Comparison of ENCODE assay signal across 12 mouse cellular contexts in genomic region chr5:114572997-114573396, GRCm38 (mm10). TPM values are rescaled to one million over a fixed set of nuclear protein-coding genes. Genes with fewer than 3 reads are reported as not detected.
DNase-seq lines count a peak whose midpoint lies in the region; ATAC-seq and TF ChIP-seq lines count a peak whose summit lies in the region.
"Had no signal": no experiment of that assay in that cellular context is flagged by ENCODE, and none has a peak within 500 bp of the region (broad histone marks: within the 10 kb centered on the region; RNA-seq: fewer than 3 reads in every experiment).

No protein-coding gene starts in this region.

- no peak overlapping the region for H3K27ac ChIP-seq in forebrain, embryonic 11.5 days (ENCODE audit: low read depth, low read length)
- H3K27ac ChIP-seq in intestine, postnatal 0 days (ENCODE audit: low read depth, low read length), result 0 out of 2 replicates have a peak overlapping the region, but pooled peaks have one; percentile 8
- H3K27ac ChIP-seq: limb, embryonic 15.5 days had no signal

- no peaks in the 10 kb centered on the region for H3K36me3 ChIP-seq in forebrain, embryonic 11.5 days (ENCODE audit: control insufficient read depth, insufficient read depth, low read length)
- no peaks in the 10 kb centered on the region for H3K36me3 ChIP-seq in intestine, postnatal 0 days (ENCODE audit: control insufficient read depth, insufficient read depth)
- H3K36me3 ChIP-seq: limb, embryonic 15.5 days had no signal

- no peak for ATAC-seq in forebrain, embryonic 11.5 days (replicated peaks; ENCODE audit: low FRiP score)
- ATAC-seq in intestine, postnatal 0 days, result peak; percentile 19; the same call in 1 of the 2 replicates

- 0 out of 2 replicates have a peak, but pooled peaks cover 2% of the 10 kb centered on the region for H3K27me3 ChIP-seq in forebrain, embryonic 11.5 days (ENCODE audit: control insufficient read depth, insufficient read depth, low read length)
- H3K27me3 ChIP-seq in intestine, postnatal 0 days (replicated peaks; ENCODE audit: control insufficient read depth, insufficient read depth, low read length), result no peaks in the 10 kb centered on the region

- H3K4me3 ChIP-seq in forebrain, embryonic 11.5 days (ENCODE audit: low read depth, low read length), result no peak overlapping the region
- no peak overlapping the region for H3K4me3 ChIP-seq in intestine, postnatal 0 days (ENCODE audit: low read depth, low read length)
- H3K4me3 ChIP-seq: limb, embryonic 15.5 days had no signal

- H3K4me1 ChIP-seq in forebrain, embryonic 11.5 days (replicated peaks; ENCODE audit: control insufficient read depth, insufficient read depth, low read length), result peaks cover 63% of the 10 kb centered on the region
- H3K4me1 ChIP-seq in intestine, postnatal 0 days (replicated peaks; ENCODE audit: control insufficient read depth, insufficient read depth, low read length), result peaks cover 31% of the 10 kb centered on the region; the same call in 1 of the 2 replicates

- no peak for TF ChIP-seq CTCF in intestine, postnatal 0 days (IDR thresholded peaks at IDR 0.05; ENCODE audit: low read depth)

- WGBS in forebrain, embryonic 11.5 days, result 9% methylated on average over 2 of the region's 2 CpGs
- 32% methylated on average over 2 of the region's 2 CpGs for WGBS in intestine, postnatal 0 days

- no peaks in the 10 kb centered on the region for H3K9me3 ChIP-seq in forebrain, embryonic 11.5 days (ENCODE audit: control insufficient read depth, low read length)
- no peaks in the 10 kb centered on the region for H3K9me3 ChIP-seq in intestine, postnatal 0 days (ENCODE audit: control insufficient read depth)
- H3K9me3 ChIP-seq: limb, embryonic 15.5 days had no signal

- peak; percentile 67 for DNase-seq in kidney, adult 11 months
- no peak for DNase-seq in kidney, adult 9 months
- no peak for DNase-seq in forebrain, embryonic 11.5 days (ENCODE audit: low spot score)
- DNase-seq in neural tube, embryonic 10.5 days (ENCODE audit: extremely low spot score, low spot score), result peak; percentile 49
- no peak for DNase-seq in left cerebral cortex, adult 8-10 months (ENCODE audit: low spot score in 2 of 2)
- no peak for DNase-seq in frontal cortex, adult 2 months (ENCODE audit: extremely low spot score in 1 of 2, low spot score in 1 of 2)
- DNase-seq in lung, postnatal 25 days (ENCODE audit: low spot score), result no peak
- DNase-seq: cerebellum, adult 2 months; thymus, postnatal 25 days had no signal

- peak overlapping the region; percentile 8; the same call in 1 of the 2 replicates for H3K4me2 ChIP-seq in forebrain, embryonic 11.5 days (ENCODE audit: low read depth, low read length, severe bottlenecking)
- peak overlapping the region; percentile 21; the same call in 1 of the 2 replicates for H3K4me2 ChIP-seq in intestine, postnatal 0 days (replicated peaks; ENCODE audit: low read depth)
- H3K4me2 ChIP-seq: heart, embryonic 11.5 days; limb, embryonic 15.5 days had no signal

- H3K9ac ChIP-seq in forebrain, embryonic 11.5 days (ENCODE audit: low read length), result no peak overlapping the region; the same call in 1 of the 2 replicates
- H3K9ac ChIP-seq in intestine, postnatal 0 days (ENCODE audit: low read depth, low read length), result no peak overlapping the region
- H3K9ac ChIP-seq: limb, embryonic 15.5 days had no signal

RNA-seq across cellular contexts. Expression of gene Fam222a, which starts 5.2 kb away (rescaled TPM):
- 8.7 and 9.4 TPM in 2 replicates for polyA plus RNA-seq in forebrain, embryonic 11.5 days (2014; fragmentation: Nextera tagmentation; extraction: Ambion mirVana)
- polyA plus RNA-seq in intestine, postnatal 0 days (2015; fragmentation: Nextera tagmentation; extraction: Ambion mirVana), result 2.3 and 3.2 TPM in 2 replicates
- 10 to 100 TPM in 3 of 4 experiments, 1 to 10 TPM in 1; 8.6 to 12.8 (median 11.6) TPM for total RNA-seq in left cerebral cortex, adult 8-10 months (2022)
- polyA plus RNA-seq in frontal cortex, adult 2 months (2012; rRNA removed), result 8.3 and 10.6 TPM in 2 replicates

Comparison
In these comparisons a context has a peak if more than half of its experiments do, and no peak if none do; other contexts are left out.
1. DNase-seq: peak in kidney, adult 11 months (single experiment) and neural tube, embryonic 10.5 days (single experiment); none in kidney, adult 9 months (single experiment), forebrain, embryonic 11.5 days (single experiment), left cerebral cortex, adult 8-10 months (0 of 2), frontal cortex, adult 2 months (0 of 2) and lung, postnatal 25 days (single experiment).